8 mouse cellular contexts compared by ENCODE assay signal in the genomic region with DNA sequence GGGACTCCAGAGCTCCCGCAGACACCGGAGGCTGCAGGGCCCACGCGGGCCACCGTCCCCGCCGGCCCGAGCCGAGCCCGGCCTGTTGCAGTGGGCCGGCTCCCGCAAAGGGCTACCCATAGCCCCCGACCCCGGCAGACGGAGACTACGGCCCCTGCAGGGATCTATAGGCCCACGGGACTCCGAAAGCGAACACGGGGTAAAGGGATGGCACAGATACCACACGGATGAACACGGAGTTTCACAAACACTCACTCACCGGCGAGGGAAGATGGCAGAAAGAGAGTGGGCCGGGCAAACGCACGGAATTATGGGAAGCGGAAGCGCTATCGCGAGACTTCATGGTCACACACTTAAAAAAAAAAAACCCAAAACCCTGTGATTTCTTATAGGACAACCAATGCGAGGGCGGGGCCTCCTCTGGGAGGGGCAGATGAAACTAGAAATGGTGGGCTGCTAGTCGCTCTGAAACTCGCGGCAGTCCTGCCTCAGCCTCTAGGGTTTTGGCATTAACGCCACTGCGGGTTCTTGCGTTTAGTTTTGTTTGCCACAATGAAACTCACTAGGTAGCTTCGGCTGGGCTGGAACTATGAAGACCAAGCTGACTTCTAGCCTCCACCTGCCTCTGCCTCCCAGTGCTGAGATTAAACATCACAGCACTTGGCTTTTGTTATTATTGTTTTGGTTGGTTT. TPM values are rescaled to one million over a fixed set of nuclear protein-coding genes. Genes with fewer than 3 reads are reported as not detected.
DNase-seq lines count a peak whose midpoint lies in the region; ATAC-seq lines count a peak whose summit lies in the region.

A gene (minus strand): TSS at position 312 of the 692 bp plus-strand sequence.

- WGBS in hindbrain, embryonic 16.5 days, result under 1% methylated on average over 40 of the region's 40 CpGs
- 0% methylated on average over 40 of the region's 40 CpGs for WGBS in macrophage (ENCODE audit: missing documents)

- peak within 1 kb of the TSS; percentile 91 for H3K9ac ChIP-seq in hindbrain, embryonic 16.5 days (ENCODE audit: low read depth, low read length)

- H3K4me3 ChIP-seq in hindbrain, embryonic 16.5 days (ENCODE audit: low read length), result peak within 1 kb of the TSS; percentile 86
- H3K4me3 ChIP-seq in macrophage (ENCODE audit: inconsistent target), result peak within 1 kb of the TSS; percentile 91

- DNase-seq in WW6 (ENCODE audit: low read depth, low spot score), result peak; percentile 81
- DNase-seq in cerebellum, postnatal 4 days (ENCODE audit: low spot score in 2 of 2), result peak; percentile 72 to 90
- DNase-seq in gastrocnemius, adult 18-20 months (ENCODE audit: low spot score), result peak; percentile 96
- peak; percentile 93 to 95 for DNase-seq in left cerebral cortex, adult 18-20 months (ENCODE audit: low spot score in 2 of 2)
- peak; percentile 94 for DNase-seq in right cerebral cortex, adult 18-20 months
- peak; percentile 70 for DNase-seq in urinary bladder, postnatal 10 days (ENCODE audit: low spot score)

- H3K9me3 ChIP-seq in hindbrain, embryonic 16.5 days (ENCODE audit: control insufficient read depth, low read length), result no peaks in the 10 kb centered on the region

- peaks cover 36% of the 10 kb centered on the region for H3K36me3 ChIP-seq in hindbrain, embryonic 16.5 days (ENCODE audit: control insufficient read depth, insufficient read depth, low read length)
- peaks cover 24% of the 10 kb centered on the region for H3K36me3 ChIP-seq in macrophage (ENCODE audit: inconsistent target)

- peak within 1 kb of the TSS; percentile 85 for H3K27ac ChIP-seq in hindbrain, embryonic 16.5 days (ENCODE audit: low read depth, low read length)
- peak within 1 kb of the TSS; percentile 76 for H3K27ac ChIP-seq in macrophage

- peaks cover 37% of the 10 kb centered on the region for H3K4me1 ChIP-seq in hindbrain, embryonic 16.5 days (ENCODE audit: control insufficient read depth, insufficient read depth, low read depth, low read length)

- H3K27me3 ChIP-seq in hindbrain, embryonic 16.5 days (replicated peaks; ENCODE audit: control insufficient read depth, insufficient read depth, low read length), result no peaks in the 10 kb centered on the region

- H3K4me2 ChIP-seq in hindbrain, embryonic 16.5 days (ENCODE audit: low read length), result peak within 1 kb of the TSS; percentile 96

- peak; percentile 87 for ATAC-seq in hindbrain, embryonic 16.5 days

- H3K79me2 ChIP-seq in macrophage (ENCODE audit: inconsistent target), result peaks cover 51% of the 10 kb centered on the region

RNA-seq across cellular contexts. Expression of the gene that starts here (rescaled TPM):
- 100 to 1,000 TPM; 395 to 447 TPM for total RNA-seq in gastrocnemius, adult 18-20 months (2021)
- polyA plus RNA-seq in hindbrain, embryonic 16.5 days (2015; fragmentation: Nextera tagmentation; extraction: Ambion mirVana), result 313 and 317 TPM in 2 replicates
- total RNA-seq in left cerebral cortex, adult 18-20 months (2021), result 100 to 1,000 TPM; 369 to 387 TPM
- total RNA-seq in macrophage (2018; cell fraction: chromatin; rRNA removed), result 100 to 1,000 TPM in 1 of 26 experiments, 10 to 100 TPM in 25; 36.0 to 273 (median 53.7) TPM
- total RNA-seq in macrophage (2018; cell fraction: cytosol; rRNA removed), result 100 to 1,000 TPM; 369 to 863 (median 565) TPM
- 10 to 100 TPM; 36.1 to 90.9 (median 63.1) TPM for total RNA-seq in macrophage (2018; cell fraction: nucleus; rRNA removed)
- polyA plus RNA-seq in macrophage (2018), result 605 to 1,612 TPM (median 1,413 TPM) in 3 replicates

Comparison
In these comparisons a context has a peak if more than half of its experiments do, and no peak if none do; other contexts are left out.
1. Peak in every context shown above with its lines: DNase-seq, ATAC-seq, H3K4me3 ChIP-seq and H3K27ac ChIP-seq.